Mouse (Mus musculus) midbrain, postnatal 0 days (tissue): Measurements from ENCODE around the gene Snrpa. TPM values are rescaled to one million over a fixed set of nuclear protein-coding genes. Genes with fewer than 3 reads are reported as not detected.

Experiments
- ATAC-seq: fragments of 200-750 bp; cut with Nextera tagmentation; 2 replicates; pipeline ENCODE4 v1.8.0; 2017; ENCODE audit warnings: moderate number of reproducible peaks, mild to moderate bottlenecking, moderate TSS enrichment, moderate library complexity; ENCODE audit not compliant: low FRiP score
- DNase-seq: peaks from one replicate; pipeline ENCODE4 v3.0.0-alpha.2; 2015; ENCODE audit warnings: low spot score
- H3K27ac ChIP-seq: fragments of 300-500 bp; sonication (generic); 2 replicates; pipeline ENCODE4 v1.5.1; 2014; ENCODE audit warnings: low read depth, mild to moderate bottlenecking, low read length, mixed read lengths
- H3K27me3 ChIP-seq: fragments of 300-500 bp; sonication (generic); 2 replicates; pipeline ENCODE4 v1.6.1; 2014; ENCODE audit warnings: low read length, control low read depth, mixed read lengths; ENCODE audit not compliant: insufficient read depth
- H3K36me3 ChIP-seq: fragments of 300-500 bp; sonication (generic); 2 replicates; pipeline ENCODE4 v1.6.1; 2014; ENCODE audit warnings: low read length, control low read depth, mixed read lengths; ENCODE audit not compliant: insufficient read depth
- H3K4me1 ChIP-seq: fragments of 300-500 bp; sonication (generic); 2 replicates; pipeline ENCODE4 v1.6.1; 2014; ENCODE audit warnings: mild to moderate bottlenecking, control low read depth, antibody characterized with exemption, low read length, mixed read lengths; ENCODE audit not compliant: insufficient read depth
- H3K4me2 ChIP-seq: fragments of 300-500 bp; sonication (generic); 2 replicates; pipeline ENCODE4 v1.6.1; 2014; ENCODE audit warnings: low read depth, mild to moderate bottlenecking, low read length, mixed read lengths; ENCODE audit not compliant: poor library complexity, severe bottlenecking
- H3K4me3 ChIP-seq: fragments of 300-500 bp; sonication (generic); 2 replicates; pipeline ENCODE4 v1.5.1; 2014; ENCODE audit warnings: low read depth, mild to moderate bottlenecking, low read length, moderate library complexity
- H3K9ac ChIP-seq: fragments of 300-500 bp; sonication (generic); replicated peaks from 2 replicates; pipeline ENCODE4 v1.6.1; 2014; ENCODE audit warnings: mild to moderate bottlenecking, low read length, moderate library complexity, mixed read lengths; ENCODE audit not compliant: poor library complexity, severe bottlenecking
- H3K9me3 ChIP-seq: fragments of 300-500 bp; sonication (generic); 2 replicates; pipeline ENCODE4 v1.6.1; 2016; ENCODE audit warnings: low read length, control low read depth
- CTCF ChIP-seq: IDR thresholded peaks from 2 replicates; pipeline ENCODE4 v1.5.1; 2016; ENCODE audit warnings: antibody characterized with exemption, mild to moderate bottlenecking
- WGBS: fragments of 180-500 bp; shearing (Covaris S2); extraction: QIAGEN DNeasy Blood & Tissue Kit; methylation state at CpG from one replicate; pipeline ENCODE4 v1.1.7; 2014; 5-methylcytosine and 5-hydroxymethylcytosine counted together
- polyA plus RNA-seq: library from polyadenylated mRNA; unstranded; fragments of >200 nt; fragmentation: Nextera tagmentation; extraction: Ambion mirVana; gene quantifications from 2 replicates; pipeline ENCODE4 v1.2.1, GENCODE M21; 2015
- total RNA-seq: library from RNA; depleted of rRNA; stranded (reverse); fragments of >200 nt; gene quantifications from 2 replicates; pipeline ENCODE4 v1.2.3, GENCODE M21; 2014

Snrpa gene
- total and polyA plus RNA-seq, 2 experiments from 2014 or later, result 142 to 147 TPM

DNA sequence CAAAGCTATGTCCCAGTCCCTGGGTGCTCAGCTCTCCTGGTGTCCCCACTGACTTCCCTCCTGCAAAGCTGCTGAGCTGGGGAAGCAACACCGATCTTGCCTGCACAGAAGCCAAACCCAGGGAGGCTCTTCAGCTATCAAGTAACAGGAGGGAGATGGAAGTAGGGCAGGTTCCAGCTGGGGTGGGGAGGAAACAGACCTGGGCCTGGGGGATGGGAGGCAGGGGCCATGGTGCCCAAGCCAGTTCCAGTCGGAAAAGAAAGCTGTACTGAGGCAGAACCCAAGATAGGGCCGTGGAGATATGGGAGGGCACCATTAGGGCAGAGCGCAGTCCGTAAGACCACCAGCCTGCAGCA lies 32.6 kb downstream of the Snrpa start:
- TF ChIP-seq CTCF, result no peak
- ATAC-seq (no peak), DNase-seq (no peak)
- Histone ChIP-seq H3K4me3 (peak overlapping the region; percentile 12; the same call in 1 of the 2 replicates), H3K36me3 (peaks cover 14% of the 10 kb centered on the region), H3K27ac (no peak overlapping the region), H3K4me2 (peak overlapping the region; percentile 69), H3K27me3 (no peaks in the 10 kb centered on the region), H3K9ac (peak overlapping the region; percentile 29; the same call in 1 of the 2 replicates), H3K9me3 (no peaks in the 10 kb centered on the region), H3K4me1 (peaks cover 29% of the 10 kb centered on the region)
- 84% methylated on average over 5 of the region's 5 CpGs for WGBS

DNA sequence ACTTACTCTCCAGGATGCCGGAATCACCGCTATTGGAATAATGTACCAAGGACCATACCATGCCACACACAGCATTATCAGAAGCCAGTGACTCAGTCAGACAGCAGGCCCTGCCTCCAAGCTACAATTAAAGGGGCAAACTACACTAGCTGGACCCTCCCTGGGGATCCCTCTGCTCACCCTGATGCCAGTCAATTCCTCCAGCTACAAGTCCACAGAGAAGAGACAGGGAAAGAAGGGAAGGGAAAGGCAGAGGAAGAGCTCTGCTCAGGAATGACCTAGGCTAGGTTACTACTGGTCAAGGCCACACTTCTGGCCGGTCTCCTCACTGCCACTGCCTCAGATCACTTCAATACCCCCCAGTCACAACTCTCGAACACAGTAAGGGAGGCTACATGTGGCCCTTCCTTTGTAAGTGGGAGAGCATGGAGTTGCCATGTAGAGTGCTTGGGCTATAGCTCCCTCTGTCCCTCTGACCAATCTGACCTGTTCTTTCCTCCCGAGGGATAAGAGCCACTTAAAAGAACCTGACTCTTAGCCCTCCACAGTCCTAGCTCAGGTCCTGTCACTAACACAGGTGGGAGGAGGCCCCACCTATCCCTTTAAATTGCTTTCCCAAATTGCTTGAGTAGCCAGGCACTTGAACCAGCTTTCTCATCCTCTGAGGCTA lies 33.2 kb downstream of the Snrpa start:
- no peak for TF ChIP-seq CTCF
- no peak for ATAC-seq
- Histone ChIP-seq H3K4me2 (peak overlapping the region; percentile 69), H3K9me3 (no peaks in the 10 kb centered on the region), H3K27ac (no peak overlapping the region), H3K9ac (peak overlapping the region; percentile 29; the same call in 1 of the 2 replicates), H3K4me3 (0 out of 2 replicates have a peak overlapping the region, but pooled peaks have one; percentile 12), H3K27me3 (no peaks in the 10 kb centered on the region), H3K4me1 (peaks cover 29% of the 10 kb centered on the region), H3K36me3 (peaks cover 20% of the 10 kb centered on the region)
- 79% methylated on average over 5 of the region's 5 CpGs for WGBS
- DNase-seq, result no peak

DNA sequence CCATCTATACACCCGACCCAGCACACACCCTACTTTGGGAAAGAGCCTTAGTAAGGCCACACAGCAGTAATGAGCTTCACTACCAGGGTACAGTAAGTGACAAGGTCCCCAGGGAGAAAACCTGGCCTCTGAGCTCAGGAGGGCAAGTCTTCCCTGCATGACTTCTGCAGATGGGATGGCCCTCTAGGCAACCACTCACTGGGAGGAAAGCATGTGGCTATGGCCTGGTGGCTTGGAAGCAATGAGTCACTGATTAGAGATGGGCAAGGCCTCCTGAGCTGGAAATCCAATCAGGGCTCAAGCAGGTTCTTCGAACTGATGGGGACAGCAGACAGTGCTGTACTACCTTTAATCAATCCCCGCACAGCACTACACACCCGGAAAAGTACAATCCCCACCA lies 34.3 kb downstream of the Snrpa start:
- no peak for DNase-seq
- H3K27ac ChIP-seq, result no peak overlapping the region
- no peaks in the 10 kb centered on the region for H3K9me3 ChIP-seq
- no peak overlapping the region for H3K4me3 ChIP-seq
- 92% methylated on average over 4 of the region's 4 CpGs for WGBS
- peaks cover 29% of the 10 kb centered on the region for H3K4me1 ChIP-seq
- no peak overlapping the region for H3K4me2 ChIP-seq
- no peak for ATAC-seq
- no peaks in the 10 kb centered on the region for H3K27me3 ChIP-seq
- H3K9ac ChIP-seq, result no peak overlapping the region
- peaks cover 25% of the 10 kb centered on the region for H3K36me3 ChIP-seq
- no peak for TF ChIP-seq CTCF

DNA sequence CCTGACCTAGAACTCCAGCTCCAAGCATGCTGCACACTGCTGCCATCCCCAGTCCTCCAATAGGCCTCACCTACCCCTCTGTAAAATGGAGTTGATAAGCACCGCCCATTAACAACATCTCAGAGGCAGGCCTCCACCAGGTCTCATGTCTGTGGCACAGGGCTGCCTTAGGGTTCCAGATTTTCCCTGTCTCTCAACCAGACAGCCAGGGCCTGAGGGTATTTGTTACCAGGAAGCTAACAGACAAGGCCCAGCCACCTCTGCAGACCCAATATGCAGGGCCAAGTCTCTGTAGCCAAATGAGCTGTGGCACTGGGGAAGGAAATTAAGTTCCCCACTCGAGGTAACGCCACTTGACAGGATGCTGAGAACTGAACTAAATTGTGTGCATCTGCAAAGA lies 35.1 kb downstream of the Snrpa start:
- WGBS, result 93% methylated on average over 3 of the region's 3 CpGs
- no peak for TF ChIP-seq CTCF
- H3K4me2 ChIP-seq, result no peak overlapping the region
- peaks cover 25% of the 10 kb centered on the region for H3K36me3 ChIP-seq
- H3K4me1 ChIP-seq, result peaks cover 29% of the 10 kb centered on the region
- H3K27me3 ChIP-seq, result no peaks in the 10 kb centered on the region
- DNase-seq (no peak), ATAC-seq (no peak)
- H3K9ac ChIP-seq, result no peak overlapping the region
- no peak overlapping the region for H3K4me3 ChIP-seq
- no peaks in the 10 kb centered on the region for H3K9me3 ChIP-seq
- H3K27ac ChIP-seq, result no peak overlapping the region

DNA sequence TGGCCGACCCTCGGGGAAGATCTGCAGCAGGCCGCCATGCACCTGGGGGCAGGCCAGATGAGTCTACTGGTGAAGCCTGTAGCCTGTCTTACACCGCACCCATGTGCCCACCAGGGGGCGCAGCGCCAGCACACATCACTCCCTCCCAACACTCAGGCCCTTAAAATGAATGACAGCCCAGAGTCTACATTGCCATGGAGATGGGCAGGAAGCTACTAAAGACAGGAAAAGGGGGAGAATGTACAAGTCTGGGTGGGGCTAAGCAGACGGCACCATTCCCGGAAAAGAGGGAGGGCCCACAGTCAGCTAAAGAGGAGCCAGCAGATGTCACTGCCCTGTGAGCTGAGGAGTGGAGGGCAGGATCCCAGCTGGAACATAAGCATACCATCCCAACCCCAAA lies 36.2 kb downstream of the Snrpa start:
- Histone ChIP-seq H3K9me3 (no peaks in the 10 kb centered on the region), H3K4me1 (peaks cover 22% of the 10 kb centered on the region), H3K9ac (no peak overlapping the region), H3K4me2 (no peak overlapping the region), H3K27ac (0 out of 2 replicates have a peak overlapping the region, but pooled peaks have one; percentile 18), H3K27me3 (no peaks in the 10 kb centered on the region), H3K36me3 (peaks cover 25% of the 10 kb centered on the region), H3K4me3 (no peak overlapping the region)
- DNase-seq (peak; percentile 94), ATAC-seq (peak; percentile 89)
- WGBS, result 20% methylated on average over 8 of the region's 8 CpGs
- peak; percentile 99 for TF ChIP-seq CTCF

DNA sequence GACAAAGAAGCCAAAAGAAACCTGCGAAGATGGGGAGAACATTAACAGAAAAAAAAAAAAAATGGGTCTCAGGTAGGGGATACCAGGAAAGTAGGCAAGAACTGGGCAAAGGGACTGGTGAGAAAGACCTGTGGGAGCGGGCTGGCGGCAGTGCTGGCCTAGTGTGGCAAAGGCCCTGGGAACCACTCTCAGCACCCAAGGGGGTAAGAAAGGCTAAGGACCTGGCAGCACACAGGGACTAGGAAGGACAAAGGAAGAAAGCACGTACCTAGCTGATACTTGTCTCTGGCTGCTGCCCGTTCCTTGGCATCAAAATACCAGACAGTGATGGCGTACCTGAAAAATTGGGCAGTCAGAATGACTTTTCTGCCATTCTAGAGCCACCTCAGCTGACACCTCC lies 36.8 kb downstream of the Snrpa start:
- TF ChIP-seq CTCF, result no peak
- no peak overlapping the region for H3K9ac ChIP-seq
- no peaks in the 10 kb centered on the region for H3K27me3 ChIP-seq
- DNase-seq (no peak), ATAC-seq (no peak)
- WGBS, result 96% methylated on average over 6 of the region's 6 CpGs
- H3K9me3 ChIP-seq, result no peaks in the 10 kb centered on the region
- no peak overlapping the region for H3K4me2 ChIP-seq
- no peak overlapping the region for H3K4me3 ChIP-seq
- peaks cover 20% of the 10 kb centered on the region for H3K36me3 ChIP-seq
- no peak overlapping the region for H3K27ac ChIP-seq
- H3K4me1 ChIP-seq, result peaks cover 18% of the 10 kb centered on the region
